Mouse (Mus musculus) layer of hippocampus, postnatal 25 days (tissue): ENCODE data around the gene Dph1. TPM values are rescaled to one million over a fixed set of nuclear protein-coding genes. Genes with fewer than 3 reads are reported as not detected.

Experiments used
- DNase-seq, 2 experiments: peaks; one replicate each; pipeline ENCODE4 v3.0.0; 2022; ENCODE audit warnings: mixed read lengths in 2 of 2, low spot score in 1 of 2; ENCODE audit errors: extremely low spot score in 1 of 2
- microRNA-seq, 2 experiments: library from miRNA; unstranded; fragments of <30 nt; microRNA quantifications; one replicate each; pipeline ENCODE4 v1.2.0; 2021
- total RNA-seq, 2 experiments: library from RNA; stranded (reverse); gene quantifications; 2 replicates each; pipeline ENCODE4 v1.2.3; 2021

The Dph1 gene
- total RNA-seq, 2 experiments from 2014 or later, result 35.4 to 36.1 TPM

DNA sequence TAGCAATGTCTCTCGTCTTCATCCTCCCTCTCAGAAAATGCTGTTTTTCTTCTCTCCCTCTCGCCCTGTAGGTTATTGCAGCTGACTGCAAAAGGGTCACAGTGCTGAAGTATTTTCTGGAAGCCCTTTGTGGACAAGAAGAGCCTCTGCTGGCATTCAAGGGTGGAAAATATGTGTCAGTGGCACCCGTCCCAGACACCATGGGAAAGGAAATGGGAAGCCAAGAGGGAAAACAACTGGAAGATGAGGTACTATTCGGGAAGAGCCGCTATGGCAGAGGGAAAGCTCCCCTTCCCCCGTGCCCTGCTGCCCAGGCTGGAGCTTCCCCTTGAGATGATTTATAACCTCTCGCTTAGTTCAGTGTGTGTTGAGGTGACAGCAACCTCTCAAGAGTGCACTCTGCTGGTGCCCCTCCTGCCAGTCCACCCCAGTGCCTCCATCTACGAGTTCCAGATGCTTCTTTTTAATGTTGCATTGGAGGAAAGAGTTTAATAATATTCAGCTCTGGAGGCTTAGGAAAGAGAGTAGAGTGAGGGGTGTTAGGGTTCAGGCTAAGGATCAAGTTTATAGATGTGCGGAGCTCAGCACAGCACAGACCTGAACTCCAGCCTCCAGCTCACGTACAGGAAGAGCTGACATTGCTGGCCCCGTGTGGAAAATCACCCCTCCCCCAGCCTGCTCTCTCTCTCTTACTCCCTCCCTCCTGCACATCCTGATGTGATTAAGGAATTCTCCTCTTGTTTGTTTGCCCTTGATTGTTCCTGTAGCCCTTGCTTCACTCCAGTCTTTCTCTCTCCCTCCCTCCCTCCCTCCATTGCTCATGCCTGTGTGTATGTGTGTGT lies 51.7 kb downstream of the Dph1 start:
- no peak for DNase-seq

DNA sequence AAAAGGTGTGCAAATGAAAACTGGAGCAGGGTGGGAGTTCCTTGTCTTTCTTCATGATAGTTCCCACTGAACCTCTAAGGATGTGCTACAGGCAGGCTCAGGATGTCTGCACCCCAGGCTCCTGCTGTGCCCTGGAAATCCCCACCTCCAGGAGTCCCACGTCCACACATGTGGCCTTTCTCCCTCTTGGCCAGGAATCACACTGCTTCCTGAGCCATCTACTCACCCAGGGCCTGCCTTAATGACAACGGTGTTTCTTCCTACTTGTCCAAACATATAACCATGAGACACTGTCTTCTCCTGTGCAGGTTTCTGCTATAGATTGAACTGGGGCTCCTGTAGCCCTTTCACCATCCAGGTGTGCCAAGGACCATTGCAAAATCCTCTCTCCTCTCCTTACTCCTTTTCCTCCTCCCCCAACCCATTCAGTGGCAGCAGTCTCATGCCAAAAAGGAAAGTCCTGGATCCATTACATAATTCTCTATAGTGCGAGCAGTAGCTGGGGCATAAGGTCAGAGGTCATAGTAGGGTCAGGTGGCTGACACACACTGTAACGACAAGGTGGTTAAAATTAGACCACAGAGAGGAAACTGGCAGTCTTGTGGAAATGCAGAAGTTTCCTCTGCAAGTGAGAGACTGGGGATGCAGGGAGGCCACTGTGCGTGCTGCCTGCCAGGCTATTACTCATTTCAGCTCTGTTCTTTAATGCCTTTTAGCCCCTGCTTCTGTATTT lies 54.2 kb downstream of the Dph1 start:
- no peak for DNase-seq

DNA sequence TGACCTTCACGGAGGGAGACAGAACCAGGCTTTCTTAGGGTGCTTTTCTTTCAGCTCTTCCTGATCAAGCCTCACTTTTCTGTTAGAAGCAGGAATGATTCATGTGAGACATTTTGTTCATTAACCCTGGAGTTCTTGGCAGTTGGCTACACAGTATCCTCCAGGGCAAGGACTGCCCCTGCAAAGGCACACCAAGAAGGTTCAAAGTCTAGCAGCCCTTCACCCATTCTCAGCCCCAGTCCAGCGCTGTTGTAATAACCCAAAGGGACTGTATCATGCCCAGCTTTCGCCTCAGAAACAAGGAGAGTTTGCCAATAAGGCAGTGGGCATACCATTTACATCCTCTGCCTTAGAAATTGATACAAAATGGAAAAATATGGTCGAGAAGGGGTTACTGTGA lies 55.7 kb downstream of the Dph1 start:
- no peak for DNase-seq

DNA sequence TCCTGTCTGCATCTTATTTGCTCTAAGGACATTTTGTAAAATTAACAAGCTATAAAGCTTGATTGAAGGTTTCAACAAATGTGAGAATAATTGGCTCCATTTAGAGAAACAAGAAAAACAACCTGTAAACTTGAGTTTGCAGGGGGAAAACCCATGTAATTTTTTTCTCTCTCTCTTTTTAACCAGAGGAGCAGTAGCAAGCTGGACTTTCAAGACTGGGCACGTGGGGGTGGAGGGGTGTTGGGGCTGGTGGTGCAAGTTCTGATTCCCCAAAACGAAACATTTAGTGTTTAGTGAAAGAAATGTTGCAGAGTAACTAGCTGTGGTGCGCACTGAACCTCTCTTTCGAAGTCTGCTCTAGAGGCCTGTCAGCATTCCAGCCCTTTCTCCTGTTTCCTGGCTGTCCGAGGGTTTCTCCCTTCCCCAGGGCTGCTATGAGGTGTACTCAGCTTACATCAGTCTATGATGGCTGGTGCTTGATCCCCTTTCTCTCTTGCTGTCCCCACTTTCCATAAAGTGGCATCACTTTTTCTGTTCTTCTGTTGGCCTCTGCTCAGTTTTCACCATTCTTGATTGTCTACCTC lies 56.5 kb downstream of the Dph1 start:
- no peak for DNase-seq

DNA sequence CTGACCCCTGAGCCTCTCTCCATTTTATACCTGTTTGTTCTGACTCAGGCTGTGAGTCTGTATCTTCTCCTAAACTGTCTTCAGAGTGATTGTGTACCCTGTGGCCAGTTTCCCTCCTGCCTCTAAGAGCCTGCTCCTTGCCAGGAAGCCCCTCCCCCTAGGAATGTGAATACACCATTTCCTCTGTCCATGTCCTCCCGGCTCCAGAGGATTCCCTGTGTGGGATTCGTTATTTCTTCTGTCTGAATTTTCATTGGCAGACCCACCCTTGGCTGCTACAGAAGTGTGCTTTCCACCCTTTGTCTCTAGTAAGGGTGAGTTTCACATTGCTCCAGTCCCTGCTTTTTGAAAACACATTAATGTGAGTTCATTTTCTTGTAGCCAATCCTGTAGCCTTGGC lies 57.1 kb downstream of the Dph1 start:
- DNase-seq, result no peak

DNA sequence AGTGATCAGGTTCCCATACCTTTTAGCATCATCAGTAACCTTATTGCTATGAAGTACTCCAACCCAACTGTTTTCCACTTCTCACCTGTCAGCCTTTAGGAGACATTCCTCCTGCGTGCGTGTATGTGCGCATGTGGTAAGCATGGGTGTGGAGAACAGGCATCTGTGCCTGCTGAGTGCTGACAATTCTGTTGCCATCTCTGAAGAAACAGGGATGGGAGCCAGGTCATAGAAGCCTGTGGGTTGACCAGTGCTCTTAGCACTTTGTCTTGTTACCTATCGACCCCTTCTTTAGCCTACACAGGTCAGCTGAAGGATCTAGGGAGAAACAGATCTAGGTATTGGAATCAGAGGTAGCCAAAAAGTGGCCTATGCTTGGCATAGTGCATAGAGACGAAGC lies 57.6 kb downstream of the Dph1 start:
- no peak for DNase-seq

DNA sequence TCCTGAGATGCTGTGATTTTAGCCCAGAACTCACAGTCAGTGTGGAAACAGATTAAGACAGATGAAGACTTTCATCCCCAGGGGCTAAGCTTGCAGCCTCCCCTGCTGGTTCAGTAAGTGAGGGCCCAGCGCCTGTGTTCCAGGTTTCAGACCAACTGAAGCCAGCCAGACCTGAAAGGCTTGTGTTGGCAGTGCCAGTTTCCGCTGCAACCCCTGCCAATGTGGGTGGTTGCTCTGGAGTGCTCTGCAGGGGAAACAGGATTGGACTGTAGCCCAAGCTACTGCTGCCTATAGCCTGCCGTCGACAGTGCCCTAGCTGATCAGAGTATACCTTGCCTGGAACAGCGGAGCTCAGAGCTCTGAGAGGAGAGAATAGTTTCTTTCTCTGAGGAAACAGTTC lies 58.8 kb downstream of the Dph1 start:
- DNase-seq, result peak; percentile 30 to 45

DNA sequence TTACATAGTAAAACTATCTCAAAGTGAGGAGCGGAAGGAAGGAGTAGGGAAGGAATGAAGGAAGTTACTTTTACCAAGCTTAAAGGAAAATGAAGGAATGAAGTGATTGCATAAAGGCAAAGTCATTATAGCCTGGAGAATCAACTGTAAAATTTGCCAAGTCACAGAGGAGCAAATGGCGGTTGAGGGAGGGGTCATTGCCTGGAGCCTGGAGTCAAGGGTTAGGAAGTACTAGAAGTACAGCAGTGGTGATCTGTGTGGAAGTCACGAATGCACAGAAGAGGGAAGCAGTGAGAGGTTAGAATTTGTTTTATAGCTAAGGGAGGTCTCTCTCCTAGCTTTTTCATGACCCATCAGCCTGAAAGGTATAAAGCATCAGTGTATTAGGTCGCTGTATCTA lies 59.7 kb downstream of the Dph1 start:
- DNase-seq, result no peak

DNA sequence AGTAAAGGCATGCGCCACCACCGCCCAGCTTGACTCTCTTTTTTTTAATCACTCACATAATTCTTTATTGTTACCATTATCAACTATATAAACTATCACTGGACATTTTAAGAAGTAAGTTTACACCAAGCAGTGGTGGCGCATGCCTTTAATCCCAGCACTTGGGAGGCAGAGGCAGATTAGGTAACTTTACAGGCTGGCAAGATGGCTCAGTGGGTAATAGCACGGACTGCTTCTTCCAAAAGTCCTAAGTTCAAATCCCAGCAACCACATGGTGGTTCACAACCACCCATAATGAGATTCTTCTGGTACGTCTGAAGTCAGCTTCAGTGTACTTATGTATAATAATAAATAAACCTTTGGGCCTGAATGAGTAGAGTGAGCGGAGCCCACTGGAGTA lies 61.6 kb downstream of the Dph1 start:
- no peak for DNase-seq

Small RNA genes lying within 50 kb of the gene (microRNA-seq; reads per million reads assigned to microRNA genes)
- gene Mir132 (18,709 to 21,106 reads per million in 2 experiments), gene Mir212 (486 to 589 reads per million in 2 experiments)

Other genes starting within 250 kb of the Dph1 start
- 1 to 10 TPM; 2.5 to 3.2 TPM for gene Hic1, start 21.7 kb downstream of the Dph1 start, total RNA-seq
- gene Ovca2, start 12.4 kb downstream of the Dph1 start, total RNA-seq, result 10 to 100 TPM; 18.2 to 18.3 TPM
- gene Rtn4rl1, start 2.5 kb upstream of the Dph1 start, total RNA-seq, result 100 to 1,000 TPM in 1 of 2 experiments, 10 to 100 TPM in 1; 94.7 to 106 TPM
- gene Rpa1, start 157.1 kb upstream of the Dph1 start, total RNA-seq, result 10 to 100 TPM; 58.8 to 59.5 TPM
- gene Smyd4, start 157.2 kb upstream of the Dph1 start, total RNA-seq, result 10 to 100 TPM; 14.3 to 14.5 TPM
- 10 to 100 TPM; 16.0 to 16.8 TPM for gene Serpinf1, start 231.5 kb upstream of the Dph1 start, total RNA-seq
- under 1 TPM; 0.39 to 0.59 TPM for gene Serpinf2, start 248.3 kb upstream of the Dph1 start, total RNA-seq